Mouse (Mus musculus) MEL (cell line): ENCODE data around the gene Cort. TPM values are rescaled to one million over a fixed set of nuclear protein-coding genes. Genes with fewer than 3 reads are reported as not detected.

Experiments used
- polyA plus RNA-seq, 2 experiments: library from polyadenylated mRNA; stranded (reverse) in 1 of 2; unstranded in 1 of 2; fragments of >175 nt in 1 of 2; fragments of >200 nt in 1 of 2; gene quantifications; 2 replicates each; pipeline versions ENCODE4 v1.2.1 to v1.2.4; 2012; ENCODE audit warnings: low replicate concordance in 2 of 2, low read depth in 1 of 2; ENCODE audit not compliant: insufficient read length in 2 of 2, insufficient read depth in 1 of 2, missing spikeins in 1 of 2
- total RNA-seq: library from RNA; depleted of rRNA; stranded (reverse); fragments of 300-350 nt; gene quantifications from 2 replicates; pipeline ENCODE4 v1.2.3, GENCODE M21; 2012; rRNA removed

Cort gene
- total and polyA plus RNA-seq, 3 experiments: 0.39 to 2.0 TPM; not detected in 1

Other genes with a start within 250 kb of the Cort start
- gene Pex14, start 26.9 kb downstream of the Cort start, total RNA-seq: 38.3 and 39.4 TPM in 2 replicates
- 10 to 100 TPM in 1 of 2 experiments, not detected in 1; 49.2 TPM for gene Pex14, start 26.9 kb downstream of the Cort start, polyA plus RNA-seq
- 16.6 and 20.2 TPM in 2 replicates for gene Dffa, start 22.6 kb downstream of the Cort start, total RNA-seq
- gene Dffa, start 22.6 kb downstream of the Cort start, polyA plus RNA-seq: 10 to 100 TPM in 1 of 2 experiments, not detected in 1; 33.0 TPM
- gene Cenps, start 10.9 kb upstream of the Cort start, total RNA-seq: 12.8 and 13.4 TPM in 2 replicates
- gene Cenps, start 10.9 kb upstream of the Cort start, polyA plus RNA-seq: 10 to 100 TPM in 1 of 2 experiments, not detected in 1; 60.7 TPM
- 116 and 133 TPM in 2 replicates for gene Pgd, start 40.0 kb upstream of the Cort start, total RNA-seq
- 100 to 1,000 TPM in 1 of 2 experiments, not detected in 1; 219 TPM for gene Pgd, start 40.0 kb upstream of the Cort start, polyA plus RNA-seq
- gene Kif1b, start 180.9 kb upstream of the Cort start, total RNA-seq: 8.8 and 9.1 TPM in 2 replicates
- 10 to 100 TPM; 16.3 to 20.2 TPM for gene Kif1b, start 180.9 kb upstream of the Cort start, polyA plus RNA-seq